Mouse (Mus musculus) heart, postnatal 4 days (tissue): Measurements from ENCODE around the gene Cpne7. TPM values are rescaled to one million over a fixed set of nuclear protein-coding genes. Genes with fewer than 3 reads are reported as not detected.

ENCODE experiments used
- microRNA-seq, 2 experiments: library from miRNA; unstranded; fragments of <30 nt; microRNA quantifications; one replicate each; pipeline ENCODE4 v1.2.0; 2021 to 2022
- total RNA-seq, 2 experiments: library from RNA; stranded (reverse); gene quantifications; 2 replicates each; pipeline ENCODE4 v1.2.3; 2021

The Cpne7 gene
- total RNA-seq, 2 experiments from 2014 or later = 0.14 to 0.16 TPM

Small RNAs within 50 kb of the gene (microRNA-seq; reads per million reads assigned to microRNA genes)
- 0.20 to 0.69 reads per million in 2 experiments for gene Mir7079
- 0 to 1.0 reads per million in 2 experiments for gene Mir7080

Other genes with a start within 250 kb of the Cpne7 start
- 10 to 100 TPM; 85.2 to 86.3 TPM for gene Ankrd11, start 75.1 kb upstream of the Cpne7 start, total RNA-seq
- gene Spg7, start 54.4 kb upstream of the Cpne7 start, total RNA-seq = 10 to 100 TPM; 68.5 to 76.5 TPM
- gene Rpl13, start 15.0 kb upstream of the Cpne7 start, total RNA-seq = 100 to 1,000 TPM; 641 to 660 TPM
- gene Sult5a1, start 40.9 kb downstream of the Cpne7 start, total RNA-seq = 1 to 10 TPM; 1.3 to 1.6 TPM
- 10 to 100 TPM in 1 of 2 experiments, 1 to 10 TPM in 1; 7.5 to 11.6 TPM for gene Dpep1, start 68.9 kb downstream of the Cpne7 start, total RNA-seq
- gene Chmp1a, start 95.4 kb downstream of the Cpne7 start, total RNA-seq = 10 to 100 TPM; 59.6 to 60.3 TPM
- 10 to 100 TPM; 20.9 to 22.2 TPM for gene Spata33, start 95.5 kb downstream of the Cpne7 start, total RNA-seq
- 10 to 100 TPM; 33.6 to 38.4 TPM for gene Cdk10, start 107.5 kb downstream of the Cpne7 start, total RNA-seq
- 1 to 10 TPM; 3.7 to 4.2 TPM for gene Spata2l, start 118.9 kb downstream of the Cpne7 start, total RNA-seq
- 10 to 100 TPM; 14.4 to 14.8 TPM for gene Zfp276, start 136.8 kb downstream of the Cpne7 start, total RNA-seq
- gene Vps9d1, start 137.0 kb downstream of the Cpne7 start, total RNA-seq = 10 to 100 TPM; 26.4 to 27.3 TPM
- gene Fanca, start 201.2 kb downstream of the Cpne7 start, total RNA-seq = 10 to 100 TPM; 16.7 to 22.9 TPM
- under 1 TPM; 0.38 to 0.61 TPM for gene Spire2, start 215.3 kb downstream of the Cpne7 start, total RNA-seq